Mouse (Mus musculus) ovary, adult 18-20 months (tissue): ENCODE measurements around the gene Cubn.

Experiments used
- DNase-seq: peaks from one replicate; pipeline ENCODE4 v3.0.0; 2022; ENCODE audit warnings: low spot score, mixed read lengths

Gene Cubn

GRCm38 (mm10) chr2:13234796-13235195 is 256.8 kb downstream of the Cubn start:
- no peak for DNase-seq

- DNase-seq, result no peak
Observed at GRCm38 (mm10) chr2:13233902-13234301, 257.7 kb downstream of the Cubn start.

DNA sequence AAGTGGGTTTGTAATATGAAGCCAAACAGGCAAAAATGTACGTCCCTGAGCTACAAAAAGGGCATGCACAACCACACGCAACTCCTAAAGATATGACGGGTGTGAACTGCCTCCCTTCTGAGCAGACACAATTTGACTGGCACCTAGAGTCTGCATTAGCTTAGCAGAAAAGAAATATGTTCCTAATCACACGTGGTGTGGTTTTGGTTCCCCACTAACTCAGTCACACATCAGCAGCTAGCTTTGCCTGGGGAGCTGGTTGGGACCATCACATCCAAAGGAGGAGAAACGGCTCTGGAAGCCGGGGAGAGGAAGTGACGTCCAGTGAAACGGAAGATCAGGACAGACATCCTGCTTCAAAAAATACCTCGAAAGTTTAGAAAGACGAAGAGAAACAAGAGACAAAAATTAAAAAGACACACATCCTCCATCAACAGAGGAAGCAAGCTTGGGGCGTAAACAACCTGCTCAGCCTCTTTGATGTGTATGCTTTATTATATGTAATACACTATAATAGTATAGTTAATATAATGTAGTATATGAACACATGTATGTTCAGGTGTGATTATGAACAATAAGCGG is 258.3 kb downstream of the Cubn start:
- no peak for DNase-seq

- no peak for DNase-seq
Observed at GRCm38 (mm10) chr2:13232305-13232704, 259.3 kb downstream of the Cubn start.

- DNase-seq, result no peak
Observed at GRCm38 (mm10) chr2:13229686-13230085, 261.9 kb downstream of the Cubn start.
